Mouse (Mus musculus): ENCODE results near the gene Twnk. TPM values are rescaled to one million over a fixed set of nuclear protein-coding genes. Genes with fewer than 3 reads are reported as not detected.
"Not testable (repeated sequence)": the region's sequence is repeated elsewhere in the genome, so short reads cannot be mapped to it uniquely, and the experiment has no call there.

Twnk gene
- polyA plus RNA-seq, 1 experiment from 2014 or later, result 13.4 TPM

DNA sequence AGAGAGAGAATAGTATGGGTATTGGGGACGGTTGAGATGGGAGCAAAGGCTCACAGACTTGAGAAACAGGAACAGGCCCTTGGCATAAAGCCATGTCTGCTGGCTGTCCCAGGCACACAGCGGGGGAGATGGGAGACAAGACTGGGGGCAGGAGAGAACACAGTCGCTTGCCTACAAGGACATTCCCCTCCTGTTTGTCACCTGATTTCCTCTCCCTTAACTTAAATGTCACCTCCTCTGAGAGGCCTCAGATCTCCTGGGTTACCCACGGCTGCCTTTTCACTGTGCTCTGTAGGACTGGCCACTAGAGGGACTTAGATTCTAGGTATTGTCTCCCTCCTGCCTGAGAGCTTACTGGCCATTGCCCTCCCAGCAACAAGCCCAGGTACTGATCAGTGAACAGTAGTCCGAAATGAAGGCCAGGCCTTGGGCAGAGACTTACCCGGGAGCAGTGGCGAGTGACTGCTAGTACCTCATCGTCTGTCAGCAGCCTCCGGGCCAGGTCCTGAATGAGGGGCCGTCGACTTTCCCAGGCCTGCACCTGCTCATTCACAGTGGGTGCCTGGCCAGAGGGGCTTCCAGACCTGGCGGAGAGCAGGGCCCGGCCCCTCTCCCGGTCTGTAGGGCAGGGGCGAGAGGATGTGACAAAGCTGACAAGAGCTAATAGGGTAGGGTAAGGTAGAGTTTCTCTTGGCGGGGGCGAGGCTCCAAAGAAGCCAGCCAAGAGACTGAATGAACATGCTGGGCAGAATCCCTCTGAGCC lies 27.3 kb downstream of the Twnk start:
- H3K4me1 ChIP-seq (ENCODE audit: control insufficient read depth, low read depth, low read length), result peaks cover 7% of the 10 kb centered on the region
- H3K36me3 ChIP-seq (ENCODE audit: control insufficient read depth, insufficient read depth), result no peaks in the 10 kb centered on the region
- no peak for ATAC-seq (ENCODE audit: low read depth)
- H3K9ac ChIP-seq (ENCODE audit: low read depth, low read length), result no peak overlapping the region
- WGBS (ENCODE audit: insufficient replicate concordance), result 50% methylated on average over 17 of the region's 17 CpGs
- H3K4me3 ChIP-seq (ENCODE audit: low read depth, low read length), result no peak overlapping the region
- no peak overlapping the region for H3K27ac ChIP-seq (ENCODE audit: low read length)
- no peaks in the 10 kb centered on the region for H3K9me3 ChIP-seq (replicated peaks; ENCODE audit: control insufficient read depth, low read length)
- H3K27me3 ChIP-seq (ENCODE audit: control insufficient read depth, insufficient read depth, low read depth, low read length), result no peaks in the 10 kb centered on the region
- no peak overlapping the region for H3K4me2 ChIP-seq (ENCODE audit: low read depth, low read length)

DNA sequence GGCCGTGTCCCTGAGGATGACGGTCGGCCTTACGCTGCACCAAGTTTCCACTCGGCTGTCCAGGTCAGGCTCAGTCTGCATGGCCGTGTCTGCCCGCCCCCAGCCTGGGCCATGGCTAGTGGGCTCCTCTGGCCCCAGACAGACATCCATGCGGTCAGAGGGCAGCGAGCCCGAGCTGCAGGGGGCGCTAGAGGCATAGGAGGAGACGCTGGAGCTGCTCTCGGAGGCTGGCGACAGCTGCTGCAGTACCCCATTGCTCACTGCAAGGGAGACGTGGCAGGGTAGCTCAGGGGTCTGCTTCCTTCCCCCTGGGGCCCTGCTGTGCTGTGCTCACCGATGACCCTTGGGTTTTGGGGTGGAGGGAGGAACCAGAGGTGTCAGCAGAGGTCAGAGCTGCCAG lies 31.4 kb downstream of the Twnk start:
- H3K4me3 ChIP-seq (ENCODE audit: low read depth, low read length), result no peak overlapping the region
- WGBS (ENCODE audit: insufficient replicate concordance), result 29% methylated on average over 16 of the region's 16 CpGs
- no peaks in the 10 kb centered on the region for H3K9me3 ChIP-seq (replicated peaks; ENCODE audit: control insufficient read depth, low read length)
- peak; percentile 20; the same call in 1 of the 2 replicates for ATAC-seq (ENCODE audit: low read depth)
- no peak overlapping the region for H3K4me2 ChIP-seq (ENCODE audit: low read depth, low read length)
- no peak overlapping the region for H3K9ac ChIP-seq (ENCODE audit: low read depth, low read length)
- no peak overlapping the region for H3K27ac ChIP-seq (ENCODE audit: low read length)
- no peaks in the 10 kb centered on the region for H3K4me1 ChIP-seq (ENCODE audit: control insufficient read depth, low read depth, low read length)
- peaks cover 13% of the 10 kb centered on the region; the same call in 1 of the 2 replicates for H3K27me3 ChIP-seq (ENCODE audit: control insufficient read depth, insufficient read depth, low read depth, low read length)
- no peaks in the 10 kb centered on the region for H3K36me3 ChIP-seq (ENCODE audit: control insufficient read depth, insufficient read depth)

DNA sequence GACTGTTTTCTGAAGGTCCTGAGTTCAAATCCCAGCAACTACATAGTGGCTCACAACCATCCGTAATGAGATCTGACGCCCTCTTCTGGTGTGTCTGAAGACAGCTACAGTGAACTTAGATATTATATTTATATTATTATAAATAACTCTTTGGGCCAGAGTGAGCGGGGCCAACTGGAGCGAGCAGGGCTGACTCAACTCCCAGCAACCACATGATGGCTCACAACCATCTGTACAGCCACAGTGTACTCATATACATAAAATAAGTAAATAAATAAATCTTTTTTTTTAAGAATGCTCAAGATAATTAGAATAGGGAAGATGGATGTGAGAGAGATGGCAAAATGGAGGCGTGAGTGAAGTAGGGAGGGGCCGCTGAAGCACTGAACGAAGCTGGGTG lies 32.7 kb downstream of the Twnk start:
- H3K9me3 ChIP-seq (replicated peaks; ENCODE audit: control insufficient read depth, low read length); H3K4me1 ChIP-seq (ENCODE audit: control insufficient read depth, low read depth, low read length); H3K4me3 ChIP-seq (ENCODE audit: low read depth, low read length); H3K9ac ChIP-seq (ENCODE audit: low read depth, low read length); H3K4me2 ChIP-seq (ENCODE audit: low read depth, low read length); H3K36me3 ChIP-seq (ENCODE audit: control insufficient read depth, insufficient read depth); ATAC-seq (ENCODE audit: low read depth); H3K27ac ChIP-seq (ENCODE audit: low read length): not testable (repeated sequence)
- WGBS (ENCODE audit: insufficient replicate concordance), result 76% methylated on average over 7 of the region's 7 CpGs
- peaks cover 13% of the 10 kb centered on the region; the same call in 1 of the 2 replicates for H3K27me3 ChIP-seq (ENCODE audit: control insufficient read depth, insufficient read depth, low read depth, low read length)

DNA sequence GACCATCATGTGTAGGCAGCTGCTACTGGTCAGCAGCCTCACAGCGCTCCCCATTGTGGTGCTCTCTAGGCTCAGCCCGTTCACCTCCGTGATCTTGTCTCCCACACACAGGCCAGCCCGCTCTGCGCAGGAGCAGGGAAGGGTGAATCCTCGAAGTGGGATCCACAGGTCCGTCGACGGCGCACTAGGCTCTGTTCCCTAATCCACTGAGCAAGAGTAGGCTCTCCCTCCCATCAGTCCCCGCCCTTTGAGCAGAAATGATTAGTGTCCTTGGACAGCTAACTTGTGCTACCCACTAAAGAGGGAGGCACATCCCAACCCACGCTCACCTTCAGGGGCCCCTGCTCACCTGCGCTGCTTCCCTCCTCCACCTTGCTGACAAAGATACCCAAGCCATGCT lies 34.8 kb downstream of the Twnk start:
- no peaks in the 10 kb centered on the region for H3K36me3 ChIP-seq (ENCODE audit: control insufficient read depth, insufficient read depth)
- no peak overlapping the region for H3K27ac ChIP-seq (ENCODE audit: low read length)
- no peaks in the 10 kb centered on the region for H3K9me3 ChIP-seq (replicated peaks; ENCODE audit: control insufficient read depth, low read length)
- H3K4me2 ChIP-seq (ENCODE audit: low read depth, low read length), result no peak overlapping the region
- no peak for ATAC-seq (ENCODE audit: low read depth)
- no peak overlapping the region for H3K9ac ChIP-seq (ENCODE audit: low read depth, low read length)
- WGBS (ENCODE audit: insufficient replicate concordance), result 47% methylated on average over 13 of the region's 13 CpGs
- H3K4me3 ChIP-seq (ENCODE audit: low read depth, low read length), result no peak overlapping the region
- peaks cover 29% of the 10 kb centered on the region for H3K27me3 ChIP-seq (ENCODE audit: control insufficient read depth, insufficient read depth, low read depth, low read length)
- H3K4me1 ChIP-seq (ENCODE audit: control insufficient read depth, low read depth, low read length), result no peaks in the 10 kb centered on the region

DNA sequence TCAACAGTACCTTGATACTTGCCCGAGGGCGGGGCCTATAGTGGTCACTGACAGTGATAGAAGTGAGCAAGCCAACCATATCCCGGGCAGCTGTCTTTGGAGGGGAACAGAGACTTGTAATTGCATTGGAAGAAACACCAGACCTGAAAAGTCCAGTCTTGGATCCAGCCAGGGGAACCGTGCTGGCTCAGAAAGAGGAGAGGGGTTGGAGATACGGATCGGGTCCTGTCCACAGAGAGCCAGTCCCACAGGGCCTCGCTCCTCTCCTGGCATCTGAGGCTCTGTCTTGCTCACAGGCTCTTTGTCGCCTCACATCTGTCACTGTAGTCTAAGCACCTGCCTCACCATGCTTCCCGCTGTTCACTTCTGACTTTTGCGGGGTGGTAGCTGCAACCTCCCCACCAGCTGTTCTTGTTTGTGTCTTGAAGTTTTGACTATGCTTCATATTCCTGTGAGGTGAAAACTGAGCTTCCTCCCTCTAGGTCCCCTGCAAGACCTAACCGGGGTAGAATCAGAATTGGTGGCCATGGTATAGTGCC lies 39.0 kb downstream of the Twnk start:
- WGBS (ENCODE audit: insufficient replicate concordance), result 52% methylated on average over 11 of the region's 11 CpGs
- H3K27me3 ChIP-seq (ENCODE audit: control insufficient read depth, insufficient read depth, low read depth, low read length), result peaks cover 47% of the 10 kb centered on the region
- H3K4me1 ChIP-seq (ENCODE audit: control insufficient read depth, low read depth, low read length), result peaks cover 25% of the 10 kb centered on the region
- no peaks in the 10 kb centered on the region for H3K9me3 ChIP-seq (replicated peaks; ENCODE audit: control insufficient read depth, low read length)
- H3K27ac ChIP-seq (ENCODE audit: low read length), result no peak overlapping the region
- no peaks in the 10 kb centered on the region for H3K36me3 ChIP-seq (ENCODE audit: control insufficient read depth, insufficient read depth)
- ATAC-seq (ENCODE audit: low read depth), result no peak
- no peak overlapping the region for H3K4me2 ChIP-seq (ENCODE audit: low read depth, low read length)
- no peak overlapping the region for H3K4me3 ChIP-seq (ENCODE audit: low read depth, low read length)
- no peak overlapping the region for H3K9ac ChIP-seq (ENCODE audit: low read depth, low read length)

DNA sequence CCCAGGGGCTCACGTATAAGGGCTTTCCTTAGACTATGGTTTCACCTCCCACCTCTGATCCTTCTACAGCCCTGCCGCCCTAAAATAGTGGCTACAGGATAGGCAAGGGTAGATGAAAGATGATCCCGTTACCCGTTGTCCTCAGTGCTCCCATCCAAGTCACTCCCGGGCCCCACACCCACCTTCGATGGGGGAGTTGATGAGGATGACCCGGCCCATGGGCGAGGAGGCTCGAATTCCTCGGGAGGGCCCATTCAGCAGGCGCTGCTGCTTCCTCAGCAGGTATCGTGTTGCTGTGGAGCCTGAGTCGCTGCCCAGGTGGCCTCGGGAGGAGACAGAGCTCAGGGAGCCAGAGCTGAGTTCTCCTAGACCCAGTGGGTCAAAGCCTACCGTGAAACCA lies 39.8 kb downstream of the Twnk start:
- 38% methylated on average over 15 of the region's 15 CpGs for WGBS (ENCODE audit: insufficient replicate concordance)
- peaks cover 25% of the 10 kb centered on the region for H3K4me1 ChIP-seq (ENCODE audit: control insufficient read depth, low read depth, low read length)
- H3K27me3 ChIP-seq (ENCODE audit: control insufficient read depth, insufficient read depth, low read depth, low read length), result peaks cover 42% of the 10 kb centered on the region
- no peak overlapping the region for H3K4me3 ChIP-seq (ENCODE audit: low read depth, low read length)
- H3K9me3 ChIP-seq (replicated peaks; ENCODE audit: control insufficient read depth, low read length), result no peaks in the 10 kb centered on the region
- no peak for ATAC-seq (ENCODE audit: low read depth)
- no peak overlapping the region for H3K27ac ChIP-seq (ENCODE audit: low read length)
- no peak overlapping the region for H3K4me2 ChIP-seq (ENCODE audit: low read depth, low read length)
- no peaks in the 10 kb centered on the region for H3K36me3 ChIP-seq (ENCODE audit: control insufficient read depth, insufficient read depth)
- H3K9ac ChIP-seq (ENCODE audit: low read depth, low read length), result no peak overlapping the region

DNA sequence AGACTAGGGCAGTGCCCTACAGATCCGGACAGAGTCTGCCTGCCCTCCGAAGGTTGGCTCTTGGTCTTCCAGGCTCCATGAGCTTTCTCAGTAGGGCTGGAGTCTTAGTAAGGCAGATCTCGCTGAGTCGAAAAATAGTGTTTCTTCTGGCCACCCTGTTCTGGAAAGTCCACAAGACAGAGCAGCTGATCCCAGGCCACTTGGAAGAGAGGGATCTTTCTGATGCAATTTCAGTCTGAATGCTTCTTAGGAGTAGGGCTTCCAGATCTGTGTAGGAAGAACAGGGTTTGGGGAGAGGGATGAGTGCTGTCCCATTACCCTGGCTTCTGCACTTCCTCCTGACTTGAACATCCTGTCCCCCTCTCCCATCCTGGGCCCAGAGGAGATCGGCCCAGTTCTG lies 40.2 kb downstream of the Twnk start, which contains the start of gene Pdzd7:
Pdzd7 (minus strand) TSS at position 67 of the 400 bp plus-strand sequence.
- no peak for ATAC-seq (ENCODE audit: low read depth)
- no peak within 1 kb of the TSS for H3K27ac ChIP-seq (ENCODE audit: low read length)
- H3K36me3 ChIP-seq (ENCODE audit: control insufficient read depth, insufficient read depth), result no peaks in the 10 kb centered on the region
- peaks cover 25% of the 10 kb centered on the region for H3K4me1 ChIP-seq (ENCODE audit: control insufficient read depth, low read depth, low read length)
- H3K4me3 ChIP-seq (ENCODE audit: low read depth, low read length), result peak within 1 kb of the TSS; percentile 66
- 62% methylated on average over 5 of the region's 5 CpGs for WGBS (ENCODE audit: insufficient replicate concordance)
- peaks cover 38% of the 10 kb centered on the region for H3K27me3 ChIP-seq (ENCODE audit: control insufficient read depth, insufficient read depth, low read depth, low read length)
- peak within 1 kb of the TSS; percentile 62 for H3K9ac ChIP-seq (ENCODE audit: low read depth, low read length)
- H3K9me3 ChIP-seq (replicated peaks; ENCODE audit: control insufficient read depth, low read length), result no peaks in the 10 kb centered on the region
- peak within 1 kb of the TSS; percentile 84 for H3K4me2 ChIP-seq (ENCODE audit: low read depth, low read length)

DNA sequence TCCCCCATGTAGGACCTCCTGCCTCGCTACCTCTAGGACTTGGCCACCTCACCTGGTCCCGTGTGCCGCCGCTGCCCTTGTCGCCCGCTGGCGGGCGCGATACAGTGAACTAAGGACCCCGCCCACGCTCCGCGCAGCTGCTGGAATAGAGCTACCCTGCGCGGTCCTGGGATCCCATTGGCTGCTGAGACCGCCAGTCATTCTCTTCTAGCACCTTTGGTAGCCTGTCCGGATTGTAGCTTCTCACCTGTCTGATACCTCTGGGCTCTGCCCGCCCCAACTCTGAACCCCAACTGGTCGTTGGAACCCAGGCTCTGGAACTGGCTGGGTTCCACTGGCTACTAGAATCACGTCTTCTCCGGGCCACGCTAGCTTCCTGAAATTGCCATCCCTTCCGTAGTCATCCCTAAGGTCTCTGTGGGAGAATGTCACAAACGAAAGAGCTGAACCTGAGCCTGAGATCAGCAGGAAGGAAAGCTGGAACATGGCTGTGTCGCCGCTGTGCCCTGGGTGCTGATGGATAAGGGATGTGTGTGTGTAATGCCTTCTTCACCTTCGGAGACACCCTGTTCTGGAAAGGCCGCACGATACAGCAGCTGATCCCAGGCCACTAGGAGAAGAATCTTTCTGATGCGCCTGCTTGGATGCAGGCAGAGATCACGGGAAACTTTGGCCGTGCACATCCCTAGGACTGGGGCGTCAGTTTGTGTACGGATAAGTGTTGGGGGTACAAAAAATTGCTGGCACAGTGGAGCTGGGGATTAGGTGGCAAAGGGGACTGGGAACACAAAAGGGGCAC lies 41.3 kb downstream of the Twnk start:
- no peak overlapping the region for H3K27ac ChIP-seq (ENCODE audit: low read length)
- peak; percentile 55 for ATAC-seq (ENCODE audit: low read depth)
- 4% methylated on average over 34 of the region's 34 CpGs for WGBS (ENCODE audit: insufficient replicate concordance)
- H3K9me3 ChIP-seq (replicated peaks; ENCODE audit: control insufficient read depth, low read length), result no peaks in the 10 kb centered on the region
- H3K9ac ChIP-seq (ENCODE audit: low read depth, low read length), result peak overlapping the region; percentile 62
- H3K4me2 ChIP-seq (ENCODE audit: low read depth, low read length), result peak overlapping the region; percentile 84
- H3K27me3 ChIP-seq (ENCODE audit: control insufficient read depth, insufficient read depth, low read depth, low read length), result peaks cover 34% of the 10 kb centered on the region
- H3K36me3 ChIP-seq (ENCODE audit: control insufficient read depth, insufficient read depth), result no peaks in the 10 kb centered on the region
- peak overlapping the region; percentile 66 for H3K4me3 ChIP-seq (ENCODE audit: low read depth, low read length)
- peaks cover 25% of the 10 kb centered on the region for H3K4me1 ChIP-seq (ENCODE audit: control insufficient read depth, low read depth, low read length)
